ENCODE assay signal across 16 mouse cellular contexts in the genomic region with DNA sequence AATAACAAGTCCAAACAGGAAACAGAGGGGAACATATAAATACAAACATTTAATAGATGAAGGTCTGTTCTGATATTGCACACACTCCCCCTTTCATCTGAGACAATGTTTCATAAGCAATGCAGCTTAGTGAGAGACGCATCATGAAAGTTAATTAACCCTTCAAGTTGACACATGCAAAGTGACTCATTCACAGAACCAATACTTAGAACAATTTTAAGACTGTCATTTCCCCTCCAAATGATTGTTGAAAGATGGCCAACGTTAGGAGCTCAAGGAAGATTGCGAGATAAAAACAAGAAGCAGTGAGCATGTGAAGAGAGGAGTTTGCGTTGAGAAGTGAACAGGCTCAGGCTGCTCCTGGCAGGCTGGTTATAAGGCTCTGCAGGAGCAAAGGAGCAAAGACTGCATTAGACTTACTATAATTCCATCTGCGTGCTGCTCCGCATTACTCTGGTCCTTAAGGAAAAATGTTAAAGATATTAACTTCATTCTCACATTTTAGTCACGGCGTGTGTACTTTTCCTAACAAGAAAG.
"Had no signal": no experiment of that assay in that cellular context is flagged by ENCODE, and none has a peak within 500 bp of the region (broad histone marks: within the 10 kb centered on the region; RNA-seq: fewer than 3 reads in every experiment).

No protein-coding gene starts in this region.

- H3K27ac ChIP-seq: kidney, embryonic 15.5 days; limb, embryonic 13.5 days; midbrain, embryonic 10.5 days; midbrain, embryonic 13.5 days; neural tube, embryonic 13.5 days had no signal

- ATAC-seq: midbrain, embryonic 13.5 days; midbrain, embryonic 16.5 days had no signal

- DNase-seq: kidney, postnatal 10 days; kidney, postnatal 36 days; left cerebral cortex, postnatal 4 days; liver, embryonic 13.5 days; lung, adult 2 months; lung, postnatal 36 days; thymus, adult 18-20 months; thymus, postnatal 36 days had no signal

- H3K9ac ChIP-seq: kidney, embryonic 15.5 days; limb, embryonic 13.5 days; liver, embryonic 13.5 days; midbrain, embryonic 13.5 days; neural tube, embryonic 13.5 days had no signal

- H3K9me3 ChIP-seq: kidney, embryonic 15.5 days; limb, embryonic 13.5 days; liver, embryonic 13.5 days; megakaryocyte, embryonic 14.5 days; midbrain, embryonic 10.5 days; midbrain, embryonic 13.5 days; neural tube, embryonic 13.5 days had no signal

- H3K4me2 ChIP-seq: kidney, embryonic 15.5 days; limb, embryonic 13.5 days; liver, embryonic 13.5 days; midbrain, embryonic 13.5 days; neural tube, embryonic 13.5 days had no signal

- H3K4me3 ChIP-seq: kidney, embryonic 15.5 days; limb, embryonic 13.5 days; liver, embryonic 13.5 days; megakaryocyte, embryonic 14.5 days; midbrain, embryonic 10.5 days; midbrain, embryonic 13.5 days; myocyte; neural tube, embryonic 13.5 days had no signal

- H3K4me1 ChIP-seq: kidney, embryonic 15.5 days; limb, embryonic 13.5 days; midbrain, embryonic 10.5 days; midbrain, embryonic 13.5 days had no signal

- H3K27me3 ChIP-seq: kidney, embryonic 15.5 days; limb, embryonic 13.5 days; liver, embryonic 13.5 days; megakaryocyte, embryonic 14.5 days; midbrain, embryonic 13.5 days; neural tube, embryonic 13.5 days had no signal

- H3K36me3 ChIP-seq: kidney, embryonic 15.5 days; midbrain, embryonic 10.5 days had no signal
